Mouse (Mus musculus) E14TG2a.4 (cell line): ENCODE results near the gene Denr.

Experiments
- H3K27me3 ChIP-seq: 2 replicates; pipeline ENCODE4 v1.6.1; 2014; ENCODE audit warnings: low read length, control low read depth; ENCODE audit not compliant: insufficient read depth
- H3K36me3 ChIP-seq: 2 replicates; pipeline ENCODE4 v1.6.1; 2014; ENCODE audit warnings: low read length, control low read depth; ENCODE audit not compliant: insufficient read depth
- H3K4me1 ChIP-seq: replicated peaks from 2 replicates; pipeline ENCODE4 v1.6.1; 2014; ENCODE audit warnings: low read depth, low read length, control low read depth
- H3K4me3 ChIP-seq: replicated peaks from 2 replicates; pipeline ENCODE4 v1.5.1; 2014; ENCODE audit warnings: mild to moderate bottlenecking, low read length
- H3K9me3 ChIP-seq: 2 replicates; pipeline ENCODE4 v1.6.1; 2014; ENCODE audit warnings: low read length, control low read depth
- CTCF ChIP-seq: conservative IDR thresholded peaks from 2 replicates; pipeline ENCODE4 v1.5.1; 2014; ENCODE audit warnings: low read length
- NANOG ChIP-seq: IDR thresholded peaks from 2 replicates; pipeline ENCODE4 v1.6.1; 2014; ENCODE audit warnings: borderline replicate concordance, low read length, mixed read lengths
- POU5F1 ChIP-seq: IDR thresholded peaks from 2 replicates; pipeline ENCODE4 v1.6.1; 2014; ENCODE audit warnings: low read length, borderline replicate concordance

The Denr gene

GRCm38 (mm10) chr5:123969216-123969615 lies 62.2 kb downstream of the Denr start:
- H3K36me3 ChIP-seq: no peaks in the 10 kb centered on the region
- no peak overlapping the region for H3K4me3 ChIP-seq
- peaks cover 9% of the 10 kb centered on the region for H3K27me3 ChIP-seq
- TF ChIP-seq POU5F1: no peak
- TF ChIP-seq NANOG: no peak
- no peak for TF ChIP-seq CTCF
- H3K9me3 ChIP-seq: no peaks in the 10 kb centered on the region
- peaks cover 29% of the 10 kb centered on the region for H3K4me1 ChIP-seq

- H3K4me1 ChIP-seq: peaks cover 40% of the 10 kb centered on the region
- no peak for TF ChIP-seq NANOG
- no peak for TF ChIP-seq CTCF
- no peak for TF ChIP-seq POU5F1
- H3K9me3 ChIP-seq: no peaks in the 10 kb centered on the region
- H3K27me3 ChIP-seq: peaks cover 20% of the 10 kb centered on the region
- H3K36me3 ChIP-seq: no peaks in the 10 kb centered on the region
- H3K4me3 ChIP-seq: no peak overlapping the region
Observed at GRCm38 (mm10) chr5:123970576-123970975, 63.6 kb downstream of the Denr start.

- Histone ChIP-seq H3K4me1 (peaks cover 57% of the 10 kb centered on the region), H3K4me3 (no peak overlapping the region), H3K36me3 (no peaks in the 10 kb centered on the region), H3K27me3 (peaks cover 31% of the 10 kb centered on the region), H3K9me3 (no peaks in the 10 kb centered on the region)
- TF ChIP-seq CTCF (no peak), NANOG (no peak), POU5F1 (no peak)
Observed at GRCm38 (mm10) chr5:123972453-123972852, 65.5 kb downstream of the Denr start.

GRCm38 (mm10) chr5:123973299-123974178 lies 66.6 kb downstream of the Denr start, which contains the start of gene Hip1r:
TSS of gene Hip1r (plus strand) at chr5:123973628.
- H3K4me3 ChIP-seq: peak within 1 kb of the TSS; percentile 87
- no peaks in the 10 kb centered on the region for H3K36me3 ChIP-seq
- TF ChIP-seq NANOG (no peak), POU5F1 (no peak), CTCF (no peak)
- H3K9me3 ChIP-seq: no peaks in the 10 kb centered on the region
- peaks cover 59% of the 10 kb centered on the region for H3K4me1 ChIP-seq
- H3K27me3 ChIP-seq: peaks cover 31% of the 10 kb centered on the region

- Histone ChIP-seq H3K36me3 (no peaks in the 10 kb centered on the region), H3K4me1 (peaks cover 60% of the 10 kb centered on the region), H3K4me3 (peak overlapping the region; percentile 87), H3K27me3 (peaks cover 31% of the 10 kb centered on the region), H3K9me3 (no peaks in the 10 kb centered on the region)
- TF ChIP-seq NANOG: no peak
- TF ChIP-seq POU5F1: no peak
- no peak for TF ChIP-seq CTCF
Observed at GRCm38 (mm10) chr5:123974179-123974485, 67.2 kb downstream of the Denr start.

GRCm38 (mm10) chr5:123974616-123975111 lies 67.7 kb downstream of the Denr start:
- Histone ChIP-seq H3K4me1 (peaks cover 66% of the 10 kb centered on the region), H3K4me3 (no peak overlapping the region; the same call in 1 of the 2 replicates), H3K36me3 (no peaks in the 10 kb centered on the region), H3K27me3 (peaks cover 31% of the 10 kb centered on the region), H3K9me3 (no peaks in the 10 kb centered on the region)
- no peak for TF ChIP-seq POU5F1
- TF ChIP-seq CTCF: no peak
- no peak for TF ChIP-seq NANOG

GRCm38 (mm10) chr5:123975668-123976180 lies 68.7 kb downstream of the Denr start:
- peaks cover under 1% of the 10 kb centered on the region; the same call in 1 of the 2 replicates for H3K36me3 ChIP-seq
- TF ChIP-seq NANOG: no peak
- no peak for TF ChIP-seq POU5F1
- no peak for TF ChIP-seq CTCF
- no peaks in the 10 kb centered on the region for H3K9me3 ChIP-seq
- H3K4me3 ChIP-seq: no peak overlapping the region
- H3K27me3 ChIP-seq: peaks cover 31% of the 10 kb centered on the region
- H3K4me1 ChIP-seq: peaks cover 72% of the 10 kb centered on the region

- peaks cover 3% of the 10 kb centered on the region; the same call in 1 of the 2 replicates for H3K36me3 ChIP-seq
- no peaks in the 10 kb centered on the region for H3K9me3 ChIP-seq
- peaks cover 31% of the 10 kb centered on the region for H3K27me3 ChIP-seq
- peaks cover 66% of the 10 kb centered on the region for H3K4me1 ChIP-seq
- TF ChIP-seq CTCF (no peak), POU5F1 (no peak), NANOG (no peak)
- H3K4me3 ChIP-seq: no peak overlapping the region
Observed at GRCm38 (mm10) chr5:123977231-123977630, 70.3 kb downstream of the Denr start.
